Mouse (Mus musculus): ENCODE measurements around the gene Lrrc15. TPM values are rescaled to one million over a fixed set of nuclear protein-coding genes. Genes with fewer than 3 reads are reported as not detected.

Gene Lrrc15
- total RNA-seq, 1 experiment from 2014 or later = not detected

DNA sequence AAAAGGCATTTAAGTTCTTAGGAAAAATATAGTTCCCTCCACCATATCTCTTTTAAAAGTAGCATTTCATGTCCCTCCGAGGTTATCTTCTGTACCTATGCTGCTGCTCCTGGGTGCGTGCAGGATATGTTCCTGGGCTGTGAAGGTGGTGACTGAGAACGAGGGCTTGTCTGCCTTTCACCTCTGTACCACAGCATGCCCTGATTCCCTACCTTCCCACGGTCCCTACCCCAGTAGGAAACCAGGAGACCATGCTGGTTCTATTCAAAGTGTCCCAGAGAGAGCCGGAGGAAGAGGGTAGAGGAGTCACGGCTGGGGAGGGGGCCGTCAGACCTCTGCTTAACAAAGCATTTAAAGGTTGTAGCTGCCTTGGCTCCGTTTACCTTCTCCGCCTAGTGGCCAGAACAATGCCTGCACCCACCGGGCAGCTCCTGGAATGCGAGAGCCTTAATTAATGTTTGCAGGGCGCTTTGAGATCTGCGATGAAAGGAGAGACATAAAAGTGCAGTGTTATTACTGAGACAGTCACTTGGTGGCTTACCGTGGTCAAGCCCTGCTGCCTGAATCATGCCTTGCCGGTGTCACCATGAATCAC lies 784 bp upstream of the Lrrc15 start:
- ATAC-seq (replicated peaks; ENCODE audit: insufficient number of reproducible peaks, low FRiP score, low TSS enrichment, poor library complexity, severe bottlenecking) = no peak

DNA sequence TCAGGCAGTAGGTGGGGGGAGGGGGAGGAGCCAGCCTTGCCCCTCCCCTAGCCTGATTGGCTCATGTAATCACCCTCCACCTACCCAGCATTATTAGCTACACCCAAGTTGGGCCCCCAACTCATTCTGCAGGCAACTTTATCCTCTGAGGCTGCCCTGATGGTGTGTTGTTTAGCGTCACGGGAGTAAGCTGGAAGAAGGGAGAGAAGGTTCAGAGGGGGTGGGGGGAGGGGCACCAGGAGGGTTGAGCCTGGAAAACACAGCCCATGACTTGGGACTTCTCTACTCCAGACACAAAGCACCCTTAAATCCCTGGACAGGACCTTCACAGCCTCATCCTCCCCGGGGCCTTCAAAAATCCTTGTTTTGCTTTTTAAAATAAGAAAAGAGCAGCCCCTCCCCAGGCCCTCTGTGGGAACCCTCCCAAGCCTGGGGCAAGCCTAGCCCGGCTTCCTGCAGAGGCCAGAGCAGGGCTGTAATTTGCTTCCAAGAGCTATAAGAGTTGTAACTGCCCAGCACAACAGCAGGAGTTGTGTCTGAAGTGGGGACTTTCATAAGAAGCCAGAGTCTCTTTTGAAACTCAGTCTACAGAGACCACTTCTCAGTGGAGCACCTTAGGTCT lies 2.3 kb downstream of the Lrrc15 start:
- ATAC-seq (replicated peaks; ENCODE audit: insufficient number of reproducible peaks, low FRiP score, low TSS enrichment, poor library complexity, severe bottlenecking) = no peak

DNA sequence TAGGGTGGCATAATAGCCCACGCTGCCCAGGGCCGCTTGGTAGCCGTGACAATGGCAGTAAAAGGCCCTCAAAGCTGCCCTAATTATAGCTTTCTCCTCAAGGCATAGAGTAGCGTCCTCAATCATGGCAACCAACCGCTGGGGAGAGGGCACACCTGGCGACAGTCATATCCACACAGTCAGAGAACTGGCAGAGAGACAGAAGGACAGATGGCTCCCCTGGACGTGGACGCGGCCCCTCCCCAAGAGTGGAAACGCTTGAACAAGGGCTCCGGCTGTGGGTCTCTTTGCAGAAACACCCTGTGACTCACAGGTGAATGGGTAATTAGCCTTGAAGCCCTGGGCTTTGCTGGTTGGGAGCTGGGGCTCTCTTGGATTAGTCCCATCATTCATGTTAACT lies 4.7 kb downstream of the Lrrc15 start:
- ATAC-seq (replicated peaks; ENCODE audit: insufficient number of reproducible peaks, low FRiP score, low TSS enrichment, poor library complexity, severe bottlenecking) = no peak

DNA sequence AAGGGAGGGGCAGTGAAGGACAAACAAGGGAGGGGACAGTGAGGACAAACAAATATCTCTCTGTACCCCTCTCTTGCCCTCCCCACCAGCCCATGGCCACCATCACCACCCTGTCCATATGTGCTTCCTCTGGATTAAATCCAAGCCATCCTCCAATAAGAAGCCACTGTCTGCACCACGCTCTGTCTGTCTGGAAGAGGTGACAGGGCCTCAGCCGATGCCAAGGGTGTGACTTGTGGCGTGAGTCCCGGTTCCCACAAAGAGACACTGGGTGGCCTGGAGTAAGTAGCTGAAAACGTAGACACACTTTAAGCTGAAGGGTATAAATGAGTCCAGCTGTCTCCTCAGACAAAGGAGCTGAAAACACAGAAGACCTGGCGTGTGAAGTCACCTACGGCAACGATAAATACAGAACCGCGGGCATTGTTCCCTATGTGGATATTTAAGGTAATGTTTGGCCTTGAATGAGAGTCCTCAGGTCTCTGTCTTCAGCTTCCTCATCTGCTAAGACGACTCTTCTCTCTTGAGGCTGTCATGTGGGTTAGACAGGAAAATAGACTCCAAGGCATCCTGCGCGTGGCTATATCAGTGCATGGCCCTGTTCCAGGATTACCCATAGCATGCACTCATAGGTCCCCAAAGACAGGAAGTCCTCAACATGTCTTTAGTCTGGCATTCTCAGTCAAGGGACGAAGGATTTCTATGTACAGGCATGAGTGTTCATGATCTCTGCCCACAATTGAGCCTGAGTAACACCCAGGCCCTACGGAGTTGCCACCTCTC lies 7.3 kb downstream of the Lrrc15 start:
- ATAC-seq (replicated peaks; ENCODE audit: insufficient number of reproducible peaks, low FRiP score, low TSS enrichment, poor library complexity, severe bottlenecking) = no peak

DNA sequence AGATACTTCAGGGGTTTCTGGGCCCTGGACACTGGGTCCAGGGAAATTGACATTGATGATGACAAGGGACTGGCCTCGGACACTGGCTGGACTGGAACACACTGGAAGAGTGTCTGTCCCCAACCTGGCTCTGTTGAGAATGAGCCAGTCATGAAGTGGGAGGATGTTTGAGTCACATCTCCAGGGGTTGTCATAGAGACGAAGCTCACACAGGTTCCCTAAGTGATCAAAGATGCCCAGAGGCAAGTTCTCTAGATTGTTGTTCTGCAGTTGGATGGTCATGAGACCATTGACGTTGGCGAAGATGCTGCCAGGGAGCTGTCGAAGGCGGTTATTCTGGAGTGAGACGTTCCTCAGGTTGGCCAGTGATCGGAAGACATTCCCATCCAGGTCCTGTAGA lies 10.0 kb downstream of the Lrrc15 start:
- ATAC-seq (replicated peaks; ENCODE audit: insufficient number of reproducible peaks, low FRiP score, low TSS enrichment, poor library complexity, severe bottlenecking) = no peak

DNA sequence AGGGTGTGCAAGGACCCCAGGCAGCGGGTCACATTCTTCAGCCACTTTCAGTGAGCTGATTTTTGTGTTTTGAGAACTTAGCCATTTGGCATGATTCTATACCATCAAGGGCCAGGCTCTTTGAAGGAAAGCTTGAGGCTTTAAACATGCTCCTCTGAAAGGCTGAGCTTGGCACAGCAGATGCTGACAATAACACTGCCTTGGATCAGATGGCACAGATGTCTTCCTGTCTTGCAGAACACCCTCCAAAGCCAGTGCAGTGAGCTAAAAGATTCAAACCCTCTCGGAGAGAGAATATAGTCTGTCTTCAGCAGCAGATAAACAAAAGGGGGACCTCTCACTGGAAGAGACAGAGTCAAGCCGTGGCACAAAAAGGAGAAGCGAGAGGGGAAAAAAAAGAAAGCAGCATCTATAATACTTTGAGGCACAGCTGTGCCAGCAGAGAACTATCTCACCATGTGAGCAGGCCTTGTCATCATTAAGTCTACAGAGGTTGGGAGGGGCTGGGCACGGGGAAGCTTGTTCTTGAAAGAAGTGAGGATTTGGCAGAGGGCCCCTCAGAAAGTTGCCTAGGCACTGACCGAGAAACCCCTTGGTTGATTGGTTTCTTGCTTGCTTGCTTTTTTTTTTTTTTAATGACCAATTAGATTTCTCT lies 11.0 kb downstream of the Lrrc15 start:
- no peak for ATAC-seq (replicated peaks; ENCODE audit: insufficient number of reproducible peaks, low FRiP score, low TSS enrichment, poor library complexity, severe bottlenecking)

DNA sequence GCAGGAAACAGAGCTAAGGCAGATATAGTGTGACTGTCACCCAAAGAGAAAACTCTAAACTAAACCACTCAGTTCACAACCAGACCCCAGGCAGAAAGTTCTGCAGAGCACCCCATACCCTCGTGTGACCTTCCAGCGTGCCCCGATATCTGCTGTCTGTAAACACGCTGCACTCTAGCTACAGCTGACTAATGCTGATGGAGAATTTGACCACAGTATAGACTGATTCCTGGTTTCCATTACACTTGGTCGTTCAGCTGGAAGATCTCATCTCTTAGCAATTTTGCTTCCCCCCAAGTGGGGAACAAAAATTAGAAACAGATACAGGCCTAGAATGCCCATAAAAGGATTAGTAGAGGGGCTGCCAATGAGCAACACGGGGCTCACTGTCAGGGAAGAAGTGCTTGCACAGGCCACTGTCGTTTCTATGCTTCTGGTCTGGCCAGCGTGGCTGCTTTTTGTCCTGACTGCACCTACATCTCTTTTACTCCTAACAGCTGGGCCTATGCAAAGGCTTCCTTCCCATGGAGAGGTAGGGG lies 11.8 kb downstream of the Lrrc15 start:
- ATAC-seq (replicated peaks; ENCODE audit: insufficient number of reproducible peaks, low FRiP score, low TSS enrichment, poor library complexity, severe bottlenecking) = no peak

DNA sequence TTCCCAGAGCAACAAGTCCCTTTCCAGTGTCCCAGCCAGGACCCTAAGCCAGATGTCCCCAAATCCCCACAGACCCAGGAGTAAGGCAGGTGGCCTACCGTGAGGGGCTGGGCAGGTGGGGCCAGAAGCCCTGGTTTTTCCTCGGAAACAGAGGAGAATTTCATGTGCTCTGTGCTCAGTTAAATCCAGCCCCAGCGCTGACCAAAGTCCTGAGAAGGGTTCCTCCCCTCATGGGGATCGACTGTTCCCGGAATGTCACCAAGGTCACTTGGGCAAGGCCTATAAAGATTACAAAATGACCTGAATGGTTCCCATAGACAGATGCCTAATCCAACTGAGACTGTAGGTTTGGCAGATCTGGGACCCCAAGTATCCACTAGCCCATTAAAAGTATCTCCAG lies 15.7 kb downstream of the Lrrc15 start, which contains the start of gene Cpn2:
Gene Cpn2 (minus strand): TSS at position 141 of the 400 bp plus-strand sequence.
- ATAC-seq (replicated peaks; ENCODE audit: insufficient number of reproducible peaks, low FRiP score, low TSS enrichment, poor library complexity, severe bottlenecking) = no peak

DNA sequence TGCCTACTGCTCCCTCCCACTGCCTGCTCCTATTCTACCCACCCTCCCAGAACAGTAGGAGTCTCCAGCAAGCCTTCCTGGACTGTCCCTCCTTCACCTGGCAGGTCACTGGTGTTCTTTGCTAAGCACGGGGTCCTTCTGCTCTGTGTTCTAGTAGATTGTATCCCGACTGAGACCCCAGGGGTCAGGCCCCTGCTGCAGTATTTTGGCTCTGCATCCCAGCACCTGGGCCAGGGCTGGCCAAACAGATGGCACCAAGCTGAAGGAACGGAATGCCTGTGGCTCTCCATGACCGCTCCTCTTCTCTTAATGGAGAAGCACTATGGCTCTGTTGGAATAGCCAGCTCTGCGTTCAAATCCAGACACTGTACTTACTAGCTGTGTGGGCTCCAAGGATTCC lies 16.5 kb downstream of the Lrrc15 start:
- ATAC-seq (replicated peaks; ENCODE audit: insufficient number of reproducible peaks, low FRiP score, low TSS enrichment, poor library complexity, severe bottlenecking) = no peak

DNA sequence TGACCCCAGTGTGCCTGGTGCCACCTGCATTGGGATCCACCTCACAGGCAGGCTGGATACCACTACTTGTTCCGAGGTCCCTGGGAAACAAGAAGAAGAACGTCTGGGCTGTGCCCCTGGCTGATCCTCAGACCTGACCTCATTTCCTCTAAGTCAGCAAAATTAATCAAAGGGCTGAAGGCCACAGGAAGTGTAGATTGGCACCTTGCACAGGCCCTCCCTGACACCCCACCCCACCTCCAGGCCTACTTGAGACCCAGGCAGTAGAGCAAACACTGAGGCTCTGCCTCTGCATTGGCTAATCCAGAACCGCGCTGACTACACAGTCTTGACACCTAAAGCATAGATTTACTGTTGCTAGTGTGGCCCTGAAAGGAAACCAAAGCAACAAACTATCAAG lies 17.4 kb downstream of the Lrrc15 start:
- no peak for ATAC-seq (replicated peaks; ENCODE audit: insufficient number of reproducible peaks, low FRiP score, low TSS enrichment, poor library complexity, severe bottlenecking)

DNA sequence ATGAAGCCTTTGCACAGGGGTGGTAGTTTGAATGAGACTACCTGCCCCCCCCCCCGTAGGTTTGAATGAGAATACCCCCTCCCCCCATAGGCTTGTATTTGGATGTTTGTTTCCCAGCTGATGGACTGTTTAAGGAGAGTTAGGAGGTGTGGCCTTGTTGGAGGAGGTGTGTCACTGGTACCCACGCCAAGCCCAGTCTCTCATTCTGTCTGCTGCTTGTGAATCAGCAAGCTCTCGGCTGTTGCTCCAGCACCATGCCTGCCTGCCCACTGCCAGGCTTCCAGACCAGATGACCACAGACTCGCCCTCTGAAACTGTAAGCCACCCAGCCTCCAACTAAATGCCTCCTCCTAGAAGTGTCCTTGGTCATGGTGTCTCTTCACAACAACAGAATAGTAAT lies 19.9 kb downstream of the Lrrc15 start:
- ATAC-seq (replicated peaks; ENCODE audit: insufficient number of reproducible peaks, low FRiP score, low TSS enrichment, poor library complexity, severe bottlenecking) = no peak

DNA sequence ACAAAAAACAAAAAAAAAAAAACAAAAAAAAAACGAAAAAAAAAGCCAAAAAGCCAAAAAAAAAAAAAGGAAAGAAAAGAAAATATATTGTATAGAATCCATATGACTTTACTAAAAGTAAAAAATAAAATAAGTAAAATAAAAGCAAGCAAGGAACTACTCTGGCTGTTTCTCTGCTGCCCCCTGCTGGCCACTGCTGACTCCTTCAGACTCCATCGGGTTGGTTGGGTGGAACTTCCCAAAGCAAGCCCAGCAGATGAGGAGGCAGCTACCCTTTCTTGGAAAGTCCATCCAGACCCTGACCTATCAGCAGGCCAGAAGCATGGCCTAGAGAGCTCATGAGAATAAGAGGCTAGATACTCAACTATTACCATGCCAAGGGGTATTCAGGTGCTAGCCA lies 20.4 kb downstream of the Lrrc15 start:
- ATAC-seq (replicated peaks; ENCODE audit: insufficient number of reproducible peaks, low FRiP score, low TSS enrichment, poor library complexity, severe bottlenecking) = no peak

DNA sequence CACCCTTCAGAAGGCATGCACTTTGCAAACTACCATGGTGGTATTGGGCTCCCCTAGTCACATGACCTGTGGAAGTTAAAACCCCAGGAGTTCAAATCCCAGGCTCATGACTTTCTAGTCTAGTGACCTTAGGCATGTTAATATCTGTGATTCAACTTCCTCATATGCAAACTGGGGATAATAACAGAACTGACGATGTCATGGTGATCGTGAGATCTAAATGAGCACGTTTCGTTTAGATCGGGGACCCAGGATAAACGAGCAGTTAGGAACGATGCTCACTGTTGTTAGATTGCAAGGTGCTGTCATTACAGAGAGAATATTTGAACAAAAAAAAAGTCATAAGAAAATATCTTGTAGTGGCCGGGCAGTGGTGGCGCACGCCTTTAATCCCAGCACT lies 20.9 kb downstream of the Lrrc15 start:
- no peak for ATAC-seq (replicated peaks; ENCODE audit: insufficient number of reproducible peaks, low FRiP score, low TSS enrichment, poor library complexity, severe bottlenecking)

DNA sequence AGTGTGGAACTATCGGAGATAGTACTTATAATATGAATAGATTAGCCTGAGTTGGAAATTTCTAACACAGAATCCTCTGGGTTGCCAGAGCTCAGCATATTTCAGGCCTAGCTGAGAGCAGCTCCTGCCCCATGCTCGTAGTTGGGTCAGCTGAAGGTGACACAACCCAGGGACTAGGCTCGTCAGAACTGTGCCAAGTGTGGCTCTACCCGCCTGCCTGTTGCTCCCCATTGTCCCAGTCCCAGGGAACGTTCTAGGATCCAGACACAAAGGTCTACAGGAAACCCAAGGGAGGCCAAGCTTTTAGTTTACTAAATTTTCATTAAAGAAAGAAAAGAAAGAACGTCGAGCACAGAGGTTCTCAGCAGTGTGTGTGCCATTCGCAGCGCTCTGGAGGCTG lies 21.7 kb downstream of the Lrrc15 start:
- ATAC-seq (replicated peaks; ENCODE audit: insufficient number of reproducible peaks, low FRiP score, low TSS enrichment, poor library complexity, severe bottlenecking) = no peak

DNA sequence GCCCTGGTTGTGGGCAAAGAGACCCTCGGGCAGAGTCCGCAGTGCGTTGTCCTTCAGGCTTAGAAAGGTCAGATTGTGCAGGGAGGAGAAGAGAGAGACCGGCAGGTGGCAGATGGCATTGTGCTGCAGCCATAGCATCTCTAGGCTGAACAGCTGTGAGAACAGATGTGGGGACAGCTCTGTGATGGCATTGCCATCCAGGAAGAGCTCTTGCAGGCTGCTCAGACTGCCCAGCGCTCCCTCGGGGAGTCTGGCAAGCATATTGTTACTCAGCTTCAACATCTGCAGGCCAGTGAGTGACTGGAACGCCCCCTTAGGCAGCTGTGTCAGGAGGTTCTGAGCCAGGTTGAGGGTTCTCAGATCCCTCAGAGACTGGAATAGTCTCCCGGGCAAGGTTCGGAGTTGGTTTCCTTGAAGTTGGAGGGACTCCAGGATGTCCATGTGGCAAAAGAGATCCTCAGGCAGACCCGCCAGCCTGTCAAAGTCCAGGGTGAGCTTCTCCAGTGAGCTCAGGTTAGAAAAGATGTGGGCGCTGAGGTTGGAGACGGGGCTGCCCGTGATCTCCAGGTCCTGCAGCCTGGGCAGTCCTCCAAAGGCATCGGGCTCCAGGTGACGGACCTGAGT lies 22.9 kb downstream of the Lrrc15 start:
- no peak for ATAC-seq (replicated peaks; ENCODE audit: insufficient number of reproducible peaks, low FRiP score, low TSS enrichment, poor library complexity, severe bottlenecking)

DNA sequence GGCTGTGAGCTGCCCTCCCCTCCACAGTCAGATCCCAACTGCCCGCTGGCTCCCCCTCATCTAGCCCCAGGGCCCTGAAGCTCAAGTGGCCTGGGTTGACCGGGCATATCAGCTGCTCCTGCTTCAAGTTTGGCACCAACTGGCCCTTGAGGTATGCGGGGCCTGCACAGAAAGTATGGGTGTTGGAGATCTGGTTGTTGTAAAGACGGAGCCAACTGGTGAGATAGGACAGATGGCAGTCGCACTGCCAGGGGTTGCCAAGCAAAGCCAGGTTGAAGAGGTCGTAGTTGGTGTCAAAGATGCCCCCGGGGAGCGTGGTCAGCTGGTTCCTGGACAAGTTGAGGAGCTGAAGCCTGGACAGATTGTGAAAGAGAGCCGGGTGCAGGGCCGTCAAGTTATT lies 23.6 kb downstream of the Lrrc15 start:
- ATAC-seq (replicated peaks; ENCODE audit: insufficient number of reproducible peaks, low FRiP score, low TSS enrichment, poor library complexity, severe bottlenecking) = no peak

DNA sequence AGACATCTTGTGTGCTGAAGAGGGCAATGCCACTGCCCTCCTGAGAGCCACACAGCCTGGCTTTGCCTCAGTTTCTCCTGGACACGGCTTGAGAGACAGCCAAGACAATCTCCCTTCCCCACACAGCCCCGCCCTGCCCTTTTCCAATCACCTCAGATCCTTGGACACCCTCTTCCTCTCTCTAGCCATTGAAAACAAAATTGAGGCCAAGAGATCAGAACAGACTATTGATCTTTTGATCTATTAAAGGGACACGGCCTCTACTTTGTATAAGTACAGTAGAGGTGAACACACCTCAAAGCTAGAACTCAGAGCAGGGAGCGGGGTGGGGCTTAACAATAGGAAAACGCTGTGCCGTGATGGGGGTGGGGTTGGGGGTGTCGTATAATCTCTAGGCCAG lies 24.6 kb downstream of the Lrrc15 start:
- ATAC-seq (replicated peaks; ENCODE audit: insufficient number of reproducible peaks, low FRiP score, low TSS enrichment, poor library complexity, severe bottlenecking) = no peak

DNA sequence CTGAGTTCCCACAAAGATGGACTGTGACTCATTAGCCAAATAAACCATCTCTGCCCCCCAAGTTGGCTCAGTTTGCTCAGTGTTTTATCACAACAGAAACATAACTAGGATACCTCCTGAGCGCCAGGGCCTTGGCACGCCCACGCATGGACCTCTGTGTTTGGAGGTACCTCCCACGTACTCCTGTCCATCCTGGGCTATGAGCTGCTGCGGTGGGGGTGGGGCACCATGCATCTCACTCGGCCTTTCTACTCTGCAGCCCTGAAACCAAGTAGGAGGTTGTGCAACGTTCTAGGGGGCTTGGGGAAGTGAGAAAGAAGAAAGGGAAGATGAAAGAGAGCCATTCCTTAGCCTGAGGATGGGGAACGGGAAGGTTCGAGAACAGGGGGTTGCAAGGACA lies 25.3 kb downstream of the Lrrc15 start:
- ATAC-seq (replicated peaks; ENCODE audit: insufficient number of reproducible peaks, low FRiP score, low TSS enrichment, poor library complexity, severe bottlenecking) = no peak

DNA sequence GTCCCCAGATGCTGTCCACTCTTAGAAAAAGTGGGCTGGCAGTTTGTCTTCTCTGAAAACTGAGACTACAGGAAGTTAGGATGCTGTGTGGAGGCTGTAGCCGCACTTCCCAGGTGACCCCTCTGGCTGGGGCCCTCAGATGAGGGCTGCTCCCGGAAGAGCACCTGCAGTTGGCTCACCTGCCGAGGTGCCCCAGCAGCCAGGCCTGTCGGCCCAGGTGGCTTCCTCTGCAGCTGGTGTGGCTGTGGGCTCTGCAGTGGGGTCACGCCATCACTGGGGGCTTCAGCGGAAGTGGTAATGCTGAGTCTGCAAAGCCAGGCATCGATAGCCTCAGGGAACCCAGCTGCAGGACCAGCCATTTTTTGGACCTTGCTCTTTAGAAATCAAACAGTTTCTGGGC lies 28.0 kb downstream of the Lrrc15 start:
- ATAC-seq (replicated peaks; ENCODE audit: insufficient number of reproducible peaks, low FRiP score, low TSS enrichment, poor library complexity, severe bottlenecking) = no peak

All from monocyte, adult 5-6 weeks (primary cell).